Mouse (Mus musculus) bone marrow macrophage, adult 2 months (primary cell): ENCODE data around the gene Gm10570.

ENCODE experiments used
- CTCF ChIP-seq: IDR thresholded peaks from 2 replicates; pipeline ENCODE4 v1.5.1; 2012; ENCODE audit warnings: low read depth, mild to moderate bottlenecking, low read length, moderate library complexity
- POLR2A ChIP-seq: IDR thresholded peaks from 2 replicates; pipeline ENCODE4 v1.6.1; 2012; ENCODE audit warnings: mild to moderate bottlenecking, low read depth, low read length, borderline replicate concordance

- no peak for TF ChIP-seq CTCF
- TF ChIP-seq POLR2A, result no peak
Measured at GRCm38 (mm10) chr4:130282856-130283255, 25.6 kb downstream of the Gm10570 start.
